Mouse (Mus musculus) bone marrow macrophage, adult 2 months (primary cell): Measurements from ENCODE around the gene Dock8.

ENCODE experiments used
- CTCF ChIP-seq: IDR thresholded peaks from 2 replicates; pipeline ENCODE4 v1.5.1; 2012; ENCODE audit warnings: low read depth, mild to moderate bottlenecking, low read length, moderate library complexity
- POLR2A ChIP-seq: IDR thresholded peaks from 2 replicates; pipeline ENCODE4 v1.6.1; 2012; ENCODE audit warnings: mild to moderate bottlenecking, low read depth, low read length, borderline replicate concordance

GRCm38 (mm10) chr19:25008509-25008908, 9.2 kb downstream of the Dock8 start:
- TF ChIP-seq CTCF (no peak), POLR2A (no peak)
